Mouse (Mus musculus) CH12.LX (cell line): Measurements from ENCODE around the gene Rab8b. TPM values are rescaled to one million over a fixed set of nuclear protein-coding genes. Genes with fewer than 3 reads are reported as not detected.

Experiments used
- DNase-seq: peaks from one replicate; pipeline ENCODE4 v3.0.0-alpha.2; 2013; ENCODE audit errors: extremely low read depth
- H3K27ac ChIP-seq: 2 replicates; pipeline ENCODE4 v1.5.1; 2012; ENCODE audit warnings: low read depth, mild to moderate bottlenecking, control low read depth, moderate library complexity; ENCODE audit not compliant: insufficient read depth
- H3K27me3 ChIP-seq: replicated peaks from 2 replicates; pipeline ENCODE3; 2012; ENCODE audit warnings: inconsistent platforms
- H3K36me3 ChIP-seq, 2 experiments: replicated peaks in 1 of 2; 2 replicates each; pipeline versions ENCODE3 to v1.6.1; 2012; ENCODE audit warnings: inconsistent platforms in 1 of 2, low read length in 1 of 2, mild to moderate bottlenecking in 1 of 2, mixed read lengths in 1 of 2, moderate library complexity in 1 of 2; ENCODE audit not compliant: control insufficient read depth in 1 of 2, insufficient read depth in 1 of 2
- H3K4me1 ChIP-seq, 2 experiments: 2 replicates each; pipeline ENCODE4 v1.6.1; 2012; ENCODE audit warnings: inconsistent platforms in 1 of 2, moderate library complexity in 1 of 2; ENCODE audit not compliant: insufficient read depth in 2 of 2, control insufficient read depth in 1 of 2
- H3K4me2 ChIP-seq: 2 replicates; pipeline ENCODE4 v1.6.1; 2012; ENCODE audit warnings: low read depth, mild to moderate bottlenecking, control low read depth; ENCODE audit not compliant: poor library complexity, insufficient read depth, severe bottlenecking
- H3K4me3 ChIP-seq, 3 experiments: fragments of 150-350 bp in 1 of 3; sonication (generic) in 1 of 3; replicated peaks in 1 of 3; 2 replicates each; pipeline versions ENCODE3 to v1.5.1; 2011 to 2012; ENCODE audit warnings: low read depth in 2 of 3, low read length in 2 of 3, mild to moderate bottlenecking in 2 of 3, moderate library complexity in 2 of 3, control low read depth in 1 of 3, improper control_type of control experiment in 1 of 3, inconsistent platforms in 1 of 3, mixed read lengths in 1 of 3; ENCODE audit not compliant: poor library complexity in 1 of 3
- H3K79me2 ChIP-seq: replicated peaks from 2 replicates; pipeline ENCODE4 v1.6.1; 2012; ENCODE audit warnings: mild to moderate bottlenecking, moderate library complexity; ENCODE audit not compliant: control insufficient read depth, poor library complexity, insufficient read depth, severe bottlenecking; ENCODE audit errors: extremely low read depth
- H3K9ac ChIP-seq: 2 replicates; pipeline ENCODE4 v1.6.1; 2012; ENCODE audit warnings: low read depth, mild to moderate bottlenecking, control low read depth, moderate library complexity; ENCODE audit not compliant: insufficient read depth
- H3K9me3 ChIP-seq: replicated peaks from 2 replicates; pipeline ENCODE3; 2012; ENCODE audit warnings: low read length, inconsistent platforms, mixed read lengths
- BHLHE40 ChIP-seq: IDR thresholded peaks from 2 replicates; pipeline ENCODE4 v1.6.1; 2011; ENCODE audit warnings: mild to moderate bottlenecking, low read depth, low read length, improper control_type of control experiment
- CHD1 ChIP-seq: IDR thresholded peaks from 2 replicates; pipeline ENCODE4 v1.6.1; 2012; ENCODE audit warnings: low read depth, low read length, improper control_type of control experiment, inconsistent platforms
- CHD2 ChIP-seq: IDR thresholded peaks from 2 replicates; pipeline ENCODE4 v1.6.1; 2011; ENCODE audit warnings: low read length, improper control_type of control experiment
- CTCF ChIP-seq, 2 experiments: IDR thresholded peaks in 1 of 2; conservative IDR thresholded peaks in 1 of 2; 2 replicates each; pipeline ENCODE4 v1.5.1; 2011 to 2012; ENCODE audit warnings: low read depth in 2 of 2, low read length in 2 of 2, improper control_type of control experiment in 1 of 2, inconsistent platforms in 1 of 2, mild to moderate bottlenecking in 1 of 2, moderate library complexity in 1 of 2
- ELF1 ChIP-seq: IDR thresholded peaks from 2 replicates; pipeline ENCODE4 v1.6.1; 2014; ENCODE audit warnings: low read depth, mild to moderate bottlenecking, inconsistent platforms, low read length, improper control_type of control experiment
- EP300 ChIP-seq: IDR thresholded peaks from 2 replicates; pipeline ENCODE4 v1.6.1; 2011; ENCODE audit warnings: low read length, improper control_type of control experiment
- ETS1 ChIP-seq: conservative IDR thresholded peaks from 2 replicates; pipeline ENCODE4 v1.6.1; 2012; ENCODE audit warnings: low read depth, mild to moderate bottlenecking, inconsistent platforms, low read length, improper control_type of control experiment, moderate library complexity
- GABPA ChIP-seq: IDR thresholded peaks from 2 replicates; pipeline ENCODE4 v1.6.1; 2012; ENCODE audit warnings: low read depth, low read length, improper control_type of control experiment, inconsistent platforms; ENCODE audit not compliant: insufficient replicate concordance
- HCFC1 ChIP-seq: IDR thresholded peaks from 2 replicates; pipeline ENCODE4 v1.6.1; 2012; ENCODE audit warnings: low read depth, mild to moderate bottlenecking, inconsistent platforms, low read length, improper control_type of control experiment
- IRF4 ChIP-seq: IDR thresholded peaks from 2 replicates; pipeline ENCODE4 v1.6.1; 2014; ENCODE audit warnings: low read depth, mild to moderate bottlenecking, inconsistent platforms, low read length, improper control_type of control experiment
- JUN ChIP-seq: IDR thresholded peaks from 2 replicates; pipeline ENCODE4 v1.6.1; 2011; ENCODE audit warnings: low read depth, mild to moderate bottlenecking, low read length, improper control_type of control experiment, moderate library complexity; ENCODE audit not compliant: insufficient read depth
- JUND ChIP-seq: conservative IDR thresholded peaks from 2 replicates; pipeline ENCODE4 v1.6.1; 2011; ENCODE audit warnings: low read depth, low read length, improper control_type of control experiment
- KAT2A ChIP-seq: IDR thresholded peaks from 2 replicates; pipeline ENCODE4 v1.6.1; 2012; ENCODE audit warnings: low read length, improper control_type of control experiment, inconsistent platforms; ENCODE audit not compliant: insufficient replicate concordance
- MAFK ChIP-seq: IDR thresholded peaks from 2 replicates; pipeline ENCODE4 v1.6.1; 2011; ENCODE audit warnings: low read length, improper control_type of control experiment; ENCODE audit not compliant: insufficient replicate concordance
- MAX ChIP-seq: IDR thresholded peaks from 2 replicates; pipeline ENCODE4 v1.6.1; 2011; ENCODE audit warnings: low read length, improper control_type of control experiment
- MAZ ChIP-seq: IDR thresholded peaks from 2 replicates; pipeline ENCODE4 v1.6.1; 2012; ENCODE audit warnings: low read depth, mild to moderate bottlenecking, inconsistent platforms, low read length, improper control_type of control experiment, moderate library complexity
- MEF2A ChIP-seq: IDR thresholded peaks from 2 replicates; pipeline ENCODE4 v1.6.1; 2014; ENCODE audit warnings: low read depth, mild to moderate bottlenecking, inconsistent platforms, low read length, improper control_type of control experiment, borderline replicate concordance
- MXI1 ChIP-seq: IDR thresholded peaks from 2 replicates; pipeline ENCODE4 v1.6.1; 2011; ENCODE audit warnings: mild to moderate bottlenecking, low read depth, low read length, improper control_type of control experiment
- MYC ChIP-seq: IDR thresholded peaks from 2 replicates; pipeline ENCODE4 v1.6.1; 2011; ENCODE audit warnings: low read depth, mild to moderate bottlenecking, improper control_type of control experiment, low read length
- NELFE ChIP-seq: IDR thresholded peaks from 2 replicates; pipeline ENCODE4 v1.6.1; 2011; ENCODE audit warnings: low read depth, low read length, improper control_type of control experiment
- NRF1 ChIP-seq: IDR thresholded peaks from 2 replicates; pipeline ENCODE4 v1.6.1; 2014; ENCODE audit warnings: low read depth, mild to moderate bottlenecking, inconsistent platforms, low read length, improper control_type of control experiment, moderate library complexity
- PAX5 ChIP-seq: IDR thresholded peaks from 2 replicates; pipeline ENCODE4 v1.6.1; 2012; ENCODE audit warnings: low read length, inconsistent platforms, mixed read lengths
- POLR2A ChIP-seq: IDR thresholded peaks from 2 replicates; pipeline ENCODE4 v1.6.1; 2011; ENCODE audit warnings: low read depth, mild to moderate bottlenecking, improper control_type of control experiment, low read length
- POLR2AphosphoS2 ChIP-seq: IDR thresholded peaks from 2 replicates; pipeline ENCODE4 v1.6.1; 2011; ENCODE audit warnings: low read depth, low read length, improper control_type of control experiment
- RAD21 ChIP-seq: IDR thresholded peaks from 2 replicates; pipeline ENCODE4 v1.6.1; 2011; ENCODE audit warnings: low read depth, mild to moderate bottlenecking, low read length, improper control_type of control experiment, moderate library complexity
- RCOR1 ChIP-seq: conservative IDR thresholded peaks from 2 replicates; pipeline ENCODE4 v1.6.1; 2012; ENCODE audit warnings: low read depth, mild to moderate bottlenecking, inconsistent platforms, low read length, improper control_type of control experiment
- SIN3A ChIP-seq: IDR thresholded peaks from 2 replicates; pipeline ENCODE4 v1.6.1; 2012; ENCODE audit warnings: low read length, improper control_type of control experiment, inconsistent platforms
- SMC3 ChIP-seq: IDR thresholded peaks from 2 replicates; pipeline ENCODE4 v1.6.1; 2011; ENCODE audit warnings: low read depth, low read length, improper control_type of control experiment
- TBP ChIP-seq: conservative IDR thresholded peaks from 2 replicates; pipeline ENCODE4 v1.6.1; 2011; ENCODE audit warnings: low read depth, low read length, improper control_type of control experiment
- TCF12 ChIP-seq: IDR thresholded peaks from 2 replicates; pipeline ENCODE4 v1.6.1; 2014; ENCODE audit warnings: low read depth, mild to moderate bottlenecking, inconsistent platforms, low read length, improper control_type of control experiment
- UBTF ChIP-seq: IDR thresholded peaks from 2 replicates; pipeline ENCODE4 v1.6.1; 2012; ENCODE audit warnings: low read depth, mild to moderate bottlenecking, inconsistent platforms, low read length, improper control_type of control experiment, moderate library complexity
- USF1 ChIP-seq: IDR thresholded peaks from 2 replicates; pipeline ENCODE4 v1.6.1; 2014; ENCODE audit warnings: low read depth, mild to moderate bottlenecking, inconsistent platforms, low read length, improper control_type of control experiment
- ZKSCAN1 ChIP-seq: IDR thresholded peaks from 2 replicates; pipeline ENCODE4 v1.6.1; 2012; ENCODE audit warnings: low read depth, inconsistent platforms, low read length, improper control_type of control experiment, borderline replicate concordance
- ZMIZ1 ChIP-seq: IDR thresholded peaks from 2 replicates; pipeline ENCODE4 v1.6.1; 2012; ENCODE audit warnings: low read depth, mild to moderate bottlenecking, inconsistent platforms, low read length, improper control_type of control experiment
- ZNF384 ChIP-seq: IDR thresholded peaks from 2 replicates; pipeline ENCODE4 v1.6.1; 2012; ENCODE audit warnings: low read depth, low read length, improper control_type of control experiment, inconsistent platforms
- dilution Hi-C: fragments of 300-500 bp; cut with MboI; formaldehyde crosslinking; loops from 2 replicates; pipeline ENCODE4 v1.14.3; 2020; ENCODE audit warnings: low sequenced_read_pairs; ENCODE audit not compliant: extremely low pct_unique_long_range_greater_than_20kb, extremely low pct_ligation_motif_present
- in situ Hi-C: fragments of 300-500 bp; cut with MboI; formaldehyde crosslinking; loops from 3 replicates; pipeline ENCODE4 v1.14.3; 2019; ENCODE audit warnings: low sequenced_read_pairs, low pct_ligation_motif_present, low pct_unique_long_range_greater_than_20kb, mixed read lengths
- polyA plus RNA-seq: library from polyadenylated mRNA; unstranded; fragments of >175 nt; gene quantifications from 2 replicates; pipeline ENCODE4 v1.2.1, GENCODE M21; 2012; ENCODE audit warnings: low read depth; ENCODE audit not compliant: insufficient read length
- total RNA-seq, 2 experiments: library from RNA; depleted of rRNA; stranded (reverse); fragments of 300-350 nt in 1 of 2; fragments of >200 nt in 1 of 2; gene quantifications; 2 replicates each; pipeline ENCODE4 v1.2.3; 2012 to 2014

Rab8b gene
- total and polyA plus RNA-seq, 3 experiments = 12.2 to 28.0 (median 26.1) TPM

- H3K4me3 ChIP-seq = no peak overlapping the region
- peaks cover 59% of the 10 kb centered on the region for H3K79me2 ChIP-seq
- H3K4me1 ChIP-seq = peaks cover 17 to 65% of the 10 kb centered on the region in 2 experiments
- no peak for DNase-seq
- no peaks in the 10 kb centered on the region for H3K9me3 ChIP-seq
- H3K9ac ChIP-seq = no peak overlapping the region
- peaks cover 4 to 39% of the 10 kb centered on the region in 2 experiments for H3K36me3 ChIP-seq
- dilution Hi-C loops (no loop called here), in situ Hi-C loops (no loop called here)
- peak overlapping the region; percentile 82 for H3K4me2 ChIP-seq
- no peaks in the 10 kb centered on the region for H3K27me3 ChIP-seq
- TF ChIP-seq ELF1 (peak; percentile 29; the same call in 1 of the 2 replicates), HCFC1 (no peak), JUND (0 out of 2 replicates have a peak, but pooled peaks have one; percentile 6), MEF2A (no peak), POLR2AphosphoS2 (no peak), RAD21 (no peak), MAX (no peak), MAFK (no peak), MXI1 (no peak), NRF1 (no peak), ZNF384 (no peak), NELFE (0 out of 2 replicates have a peak, but pooled peaks have one; percentile 24), PAX5 (no peak), USF1 (no peak), IRF4 (peak; percentile 58), BHLHE40 (0 out of 2 replicates have a peak, but pooled peaks have one; percentile 6), UBTF (no peak), RCOR1 (no peak), ZKSCAN1 (no peak), GABPA (no peak), CHD2 (0 out of 2 replicates have a peak, but pooled peaks have one; percentile 31), JUN (no peak), MYC (no peak), TBP (no peak), ETS1 (no peak), ZMIZ1 (no peak), CHD1 (no peak), POLR2A (no peak), KAT2A (no peak), MAZ (no peak), SMC3 (no peak), TCF12 (no peak), CTCF (conservative IDR thresholded peaks at IDR 0.05 in 1 of 2, IDR thresholded peaks at IDR 0.05 in 1 of 2; ENCODE audit: low read depth in 2 of 2, low read length in 2 of 2) (no peak), SIN3A (no peak), EP300 (no peak)
- TF ChIP-seq, all 38 proteins: peak for 6
- no peak overlapping the region for H3K27ac ChIP-seq
These were observed 4.1 kb downstream of the Rab8b start for GRCm38 (mm10) chr9:66915401-66915800.
